Mouse (Mus musculus): ENCODE data around the gene Asgr1. TPM values are rescaled to one million over a fixed set of nuclear protein-coding genes. Genes with fewer than 3 reads are reported as not detected.

Asgr1 gene
- polyA plus RNA-seq, 1 experiment from 2014 or later, result 1.1 TPM

DNA sequence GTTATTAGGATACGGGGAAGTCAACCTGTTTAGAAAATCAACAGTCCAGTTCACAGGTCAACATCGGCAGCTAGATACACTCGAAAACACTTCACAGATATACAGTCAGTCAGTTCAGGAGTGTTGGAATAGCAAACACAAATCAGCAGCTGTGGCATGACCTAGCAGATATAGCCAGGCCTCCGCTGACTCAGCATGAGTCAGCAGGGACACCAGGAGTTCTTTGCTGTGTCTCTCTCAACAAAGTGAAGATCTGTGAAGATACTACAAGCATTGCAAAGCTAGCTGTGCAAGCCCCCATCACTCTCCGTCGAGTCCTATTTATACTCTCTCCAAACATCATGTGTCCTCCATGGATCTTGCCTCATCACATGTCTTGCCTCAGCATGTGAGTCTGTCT, 21.7 kb downstream of the Asgr1 start:
- H3K9me3 ChIP-seq, result no peaks in the 10 kb centered on the region
- H3K27me3 ChIP-seq, result no peaks in the 10 kb centered on the region
- ATAC-seq (ENCODE audit: insufficient number of reproducible peaks, low FRiP score, low TSS enrichment, low read depth), result no peak
- peaks cover 4% of the 10 kb centered on the region; the same call in 1 of the 2 replicates for H3K4me1 ChIP-seq
- H3K4me3 ChIP-seq, result no peak overlapping the region
- WGBS, result 90% methylated on average over 6 of the region's 6 CpGs
- no peak overlapping the region for H3K27ac ChIP-seq
- H3K36me3 ChIP-seq, result no peaks in the 10 kb centered on the region
- no peak overlapping the region for H3K9ac ChIP-seq
- H3K4me2 ChIP-seq, result no peak overlapping the region

DNA sequence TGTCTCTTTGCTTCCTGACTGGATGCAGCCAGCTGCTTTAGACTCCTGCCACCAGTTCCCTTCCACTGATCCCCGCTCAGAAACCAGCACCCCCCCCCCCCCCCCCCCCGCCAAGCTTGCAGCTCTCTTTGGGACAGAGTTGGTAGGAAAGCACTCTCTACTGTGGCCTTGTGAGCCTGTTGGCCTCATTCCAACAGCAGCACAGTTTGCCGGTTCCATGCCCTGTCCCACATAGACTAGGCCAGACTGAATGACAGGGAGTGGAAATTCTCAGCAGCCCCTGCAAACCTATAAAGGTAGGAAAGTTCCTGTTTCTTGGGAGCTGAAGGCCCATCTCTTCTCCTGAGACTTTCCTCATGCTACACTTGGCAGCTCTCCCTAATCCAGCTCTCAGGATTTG, 23.6 kb downstream of the Asgr1 start:
- no peaks in the 10 kb centered on the region for H3K27me3 ChIP-seq
- no peaks in the 10 kb centered on the region for H3K9me3 ChIP-seq
- no peaks in the 10 kb centered on the region for H3K36me3 ChIP-seq
- no peak overlapping the region for H3K4me2 ChIP-seq
- peaks cover 4% of the 10 kb centered on the region; the same call in 1 of the 2 replicates for H3K4me1 ChIP-seq
- no peak overlapping the region for H3K9ac ChIP-seq
- no peak for ATAC-seq (ENCODE audit: insufficient number of reproducible peaks, low FRiP score, low TSS enrichment, low read depth)
- H3K27ac ChIP-seq, result no peak overlapping the region
- no peak overlapping the region for H3K4me3 ChIP-seq
- 43% methylated on average over 3 of the region's 3 CpGs for WGBS

DNA sequence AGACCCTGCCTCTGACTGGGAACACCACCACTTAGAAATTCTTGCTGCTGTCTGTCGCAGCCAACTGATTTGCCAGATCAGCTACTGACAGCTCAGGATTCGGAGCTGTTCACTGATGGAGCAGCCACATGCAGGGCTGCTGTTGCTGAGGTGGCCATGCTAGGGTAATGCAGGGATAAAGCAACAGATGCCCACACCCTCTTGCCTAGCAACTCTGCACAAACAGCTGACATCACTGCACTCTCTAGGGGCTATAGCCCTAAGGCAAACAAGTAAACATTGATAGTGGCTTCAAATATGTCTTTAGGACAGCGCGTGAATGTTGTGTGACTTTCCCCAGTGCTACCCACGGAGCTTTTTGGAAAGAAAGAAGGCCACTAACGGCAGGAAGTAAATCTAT, 25.3 kb downstream of the Asgr1 start:
- Histone ChIP-seq H3K27ac (no peak overlapping the region), H3K9ac (no peak overlapping the region), H3K4me2 (no peak overlapping the region), H3K4me3 (no peak overlapping the region), H3K27me3 (no peaks in the 10 kb centered on the region), H3K36me3 (no peaks in the 10 kb centered on the region), H3K9me3 (no peaks in the 10 kb centered on the region), H3K4me1 (peaks cover 4% of the 10 kb centered on the region; the same call in 1 of the 2 replicates)
- ATAC-seq (ENCODE audit: insufficient number of reproducible peaks, low FRiP score, low TSS enrichment, low read depth), result no peak
- WGBS, result 64% methylated on average over 6 of the region's 6 CpGs

DNA sequence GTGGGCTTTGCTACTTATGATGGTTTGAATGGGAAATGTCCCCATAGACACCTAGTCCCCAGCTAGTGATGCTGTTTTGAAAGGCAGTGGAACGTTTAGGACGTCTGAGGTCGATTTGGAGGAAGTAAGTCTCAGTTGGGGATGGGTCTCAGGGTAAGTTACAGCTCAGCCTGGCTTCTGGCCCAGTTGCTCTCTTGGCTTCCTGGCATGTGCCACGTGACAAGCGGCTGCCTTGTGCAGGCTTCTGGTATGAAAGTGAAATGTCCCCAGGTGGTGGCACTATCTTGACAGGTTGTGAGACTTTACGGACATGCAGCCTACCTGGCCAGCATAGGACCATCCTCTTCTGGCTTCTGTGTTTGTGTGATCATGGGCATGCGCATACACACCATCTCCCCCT, 26.0 kb downstream of the Asgr1 start:
- no peaks in the 10 kb centered on the region for H3K36me3 ChIP-seq
- no peak overlapping the region for H3K4me2 ChIP-seq
- no peak for ATAC-seq (ENCODE audit: insufficient number of reproducible peaks, low FRiP score, low TSS enrichment, low read depth)
- H3K27me3 ChIP-seq, result no peaks in the 10 kb centered on the region
- no peak overlapping the region for H3K9ac ChIP-seq
- peaks cover 4% of the 10 kb centered on the region; the same call in 1 of the 2 replicates for H3K4me1 ChIP-seq
- no peaks in the 10 kb centered on the region for H3K9me3 ChIP-seq
- H3K4me3 ChIP-seq, result no peak overlapping the region
- no peak overlapping the region for H3K27ac ChIP-seq
- WGBS, result 60% methylated on average over 7 of the region's 7 CpGs

DNA sequence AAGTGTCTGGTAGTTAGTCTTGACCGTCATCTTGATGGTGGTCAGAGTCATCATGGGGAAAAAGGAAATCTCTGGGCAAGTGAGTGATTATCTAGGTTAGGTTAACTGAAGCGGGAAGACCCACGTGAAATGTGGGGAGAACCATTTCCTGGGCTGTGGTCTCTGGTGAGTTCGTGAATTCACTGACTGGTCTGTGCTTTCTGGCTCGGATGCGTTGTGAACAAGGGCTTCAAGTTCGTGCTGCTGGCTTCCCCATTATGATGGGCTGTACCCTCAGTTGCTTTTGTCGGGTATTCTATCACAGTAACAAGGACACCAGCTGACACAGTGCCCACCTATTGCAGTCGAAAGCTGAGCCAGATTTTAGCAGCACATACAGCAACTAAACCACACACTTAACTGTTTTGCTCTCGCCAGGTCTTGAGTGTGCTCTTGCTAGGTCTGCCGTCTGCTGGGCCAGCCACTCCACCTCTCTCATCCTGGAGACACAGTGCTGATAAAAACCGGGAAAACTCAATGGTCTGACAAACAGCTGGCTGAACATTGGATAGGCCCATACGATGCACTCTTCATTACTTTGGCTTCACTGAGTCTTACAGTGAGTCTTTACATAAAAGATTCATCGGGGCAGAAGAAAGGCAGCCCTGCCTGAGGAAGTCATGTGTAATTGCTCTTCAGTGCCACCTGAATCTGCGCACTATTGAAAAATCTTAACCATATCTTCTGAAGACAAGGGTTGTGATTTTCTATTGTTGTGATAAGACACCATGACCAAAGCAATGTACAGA, 27.1 kb downstream of the Asgr1 start:
- WGBS, result 82% methylated on average over 15 of the region's 15 CpGs
- no peak for ATAC-seq (ENCODE audit: insufficient number of reproducible peaks, low FRiP score, low TSS enrichment, low read depth)
- no peak overlapping the region for H3K4me2 ChIP-seq
- H3K36me3 ChIP-seq, result no peaks in the 10 kb centered on the region
- H3K4me1 ChIP-seq, result peaks cover 4% of the 10 kb centered on the region; the same call in 1 of the 2 replicates
- H3K9me3 ChIP-seq, result no peaks in the 10 kb centered on the region
- H3K27ac ChIP-seq, result no peak overlapping the region
- no peak overlapping the region for H3K4me3 ChIP-seq
- H3K27me3 ChIP-seq, result no peaks in the 10 kb centered on the region
- H3K9ac ChIP-seq, result no peak overlapping the region

DNA sequence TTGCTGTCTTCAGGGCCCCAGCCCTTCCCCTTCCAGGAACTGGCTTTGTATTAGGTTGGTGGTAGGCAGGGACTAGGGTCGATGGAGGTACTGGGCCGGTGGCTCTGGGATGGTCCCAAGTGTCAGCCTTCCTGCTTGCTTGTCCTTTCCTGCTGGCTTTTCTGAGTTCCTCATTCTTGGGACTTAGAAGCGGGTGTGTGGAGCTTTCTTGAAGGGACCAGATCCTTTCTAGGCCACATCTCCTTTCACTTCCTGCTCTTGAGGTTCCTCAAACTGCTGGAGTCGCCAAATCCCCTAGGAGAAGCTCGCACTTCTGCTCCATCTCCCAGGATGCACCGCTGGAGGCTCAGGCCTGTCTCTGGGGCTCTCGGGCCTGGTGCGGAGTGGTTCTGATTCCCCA, 30.7 kb downstream of the Asgr1 start:
- Histone ChIP-seq H3K9ac (no peak overlapping the region), H3K27ac (no peak overlapping the region), H3K9me3 (no peaks in the 10 kb centered on the region), H3K4me1 (peaks cover 4% of the 10 kb centered on the region; the same call in 1 of the 2 replicates), H3K4me3 (no peak overlapping the region), H3K36me3 (no peaks in the 10 kb centered on the region), H3K4me2 (no peak overlapping the region), H3K27me3 (no peaks in the 10 kb centered on the region)
- WGBS, result 80% methylated on average over 8 of the region's 8 CpGs
- no peak for ATAC-seq (ENCODE audit: insufficient number of reproducible peaks, low FRiP score, low TSS enrichment, low read depth)

DNA sequence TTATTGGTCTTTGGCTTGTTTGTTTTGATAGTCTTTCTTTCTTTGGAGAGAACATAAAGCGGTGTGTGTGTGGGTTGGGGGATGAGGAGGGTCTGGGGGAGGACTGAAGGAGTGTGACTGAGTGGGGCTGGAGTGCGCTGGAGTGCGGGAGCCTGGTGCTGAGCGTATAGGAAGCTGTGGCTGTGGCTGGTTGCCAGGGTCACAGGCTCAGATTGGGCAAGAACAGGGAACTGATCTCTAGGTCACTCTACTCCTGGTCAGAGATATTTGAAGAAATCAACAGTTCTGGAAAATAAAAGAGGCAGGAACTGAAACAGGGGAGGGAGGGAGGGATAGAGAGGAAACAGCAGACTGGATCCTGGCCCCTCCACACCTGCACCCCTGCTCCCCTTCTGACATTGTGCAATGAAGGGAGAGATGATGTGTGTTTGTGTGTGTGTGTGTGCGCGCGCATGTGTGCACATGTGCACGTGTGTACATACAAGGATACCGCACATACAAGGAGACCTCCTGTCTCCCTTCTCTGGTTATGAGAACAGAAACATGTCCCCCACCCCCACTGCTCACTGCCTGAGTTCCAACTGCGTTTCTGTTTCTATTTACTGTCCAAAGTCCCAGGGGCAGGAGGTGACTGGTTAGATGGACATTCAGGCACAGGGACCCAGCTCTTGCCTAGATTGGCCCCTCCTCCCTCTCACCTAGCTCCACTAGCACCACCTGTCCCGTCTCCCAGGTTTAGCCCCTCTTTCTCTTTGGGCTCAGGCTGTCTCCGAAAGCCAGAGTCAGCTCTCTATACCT, 38.3 kb downstream of the Asgr1 start, which contains the start of gene Asgr2:
Asgr2 (plus strand) TSS at position 659 of the 798 bp plus-strand sequence.
- no peaks in the 10 kb centered on the region for H3K4me1 ChIP-seq

DNA sequence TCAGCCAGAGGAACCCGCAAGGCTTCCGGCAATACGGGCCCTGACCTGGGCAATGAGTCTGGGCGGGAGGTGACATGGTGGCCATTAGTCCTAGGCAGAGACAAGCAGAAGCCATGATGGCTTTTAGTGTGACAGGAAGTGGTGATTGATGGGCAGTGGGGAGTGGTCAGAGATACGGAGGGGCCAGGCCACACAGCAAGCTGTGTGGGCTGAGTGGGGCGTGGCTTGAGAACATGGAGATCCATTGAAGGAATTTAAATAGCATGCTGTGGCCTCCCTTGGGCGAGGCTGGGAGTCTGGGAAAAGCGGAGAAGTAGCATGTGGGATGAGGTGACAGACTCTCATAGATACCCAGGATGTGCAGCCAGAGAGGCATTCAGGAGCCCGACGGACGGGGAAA, 43.5 kb downstream of the Asgr1 start:
- no peaks in the 10 kb centered on the region for H3K36me3 ChIP-seq
- H3K4me3 ChIP-seq, result no peak overlapping the region
- 0 out of 2 replicates have a peak, but pooled peaks cover 12% of the 10 kb centered on the region for H3K27me3 ChIP-seq
- no peak for ATAC-seq (ENCODE audit: insufficient number of reproducible peaks, low FRiP score, low TSS enrichment, low read depth)
- no peak overlapping the region for H3K27ac ChIP-seq
- no peaks in the 10 kb centered on the region for H3K9me3 ChIP-seq
- 58% methylated on average over 11 of the region's 11 CpGs for WGBS
- H3K4me1 ChIP-seq, result no peaks in the 10 kb centered on the region
- H3K4me2 ChIP-seq, result no peak overlapping the region
- H3K9ac ChIP-seq, result no peak overlapping the region

More for the DNA sequence above, 38.3 kb downstream of the Asgr1 start, which contains the start of gene Asgr2:
- H3K9ac ChIP-seq, result no peak within 1 kb of the TSS
- no peaks in the 10 kb centered on the region for H3K36me3 ChIP-seq
- WGBS, result 66% methylated on average over 12 of the region's 12 CpGs
- H3K27me3 ChIP-seq, result no peaks in the 10 kb centered on the region
- no peak within 1 kb of the TSS for H3K4me2 ChIP-seq
- no peak within 1 kb of the TSS for H3K27ac ChIP-seq
- H3K9me3 ChIP-seq, result no peaks in the 10 kb centered on the region
- no peak within 1 kb of the TSS for H3K4me3 ChIP-seq
- no peak for ATAC-seq (ENCODE audit: insufficient number of reproducible peaks, low FRiP score, low TSS enrichment, low read depth)

DNA sequence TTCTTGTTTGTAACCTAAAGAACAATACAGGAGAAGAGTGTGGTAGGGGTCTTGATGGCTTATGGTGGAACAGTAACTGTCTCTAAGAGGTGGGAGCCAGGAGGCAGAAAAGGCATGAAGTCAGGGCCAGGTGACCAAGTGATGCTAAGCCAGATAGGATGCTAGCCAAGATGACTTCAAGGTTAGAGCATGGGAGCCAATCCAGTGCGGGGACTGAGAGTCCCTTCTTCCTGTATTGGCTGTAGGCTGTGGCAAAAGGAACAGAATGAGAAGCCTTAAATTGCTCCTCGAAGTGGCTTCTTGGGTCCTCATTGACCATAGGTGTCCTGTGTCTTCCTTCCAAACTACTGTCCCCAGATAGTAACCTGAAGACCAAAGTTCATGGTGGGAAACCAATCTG, 45.2 kb downstream of the Asgr1 start:
- WGBS, result 88% methylated on average over 2 of the region's 2 CpGs
- Histone ChIP-seq H3K27me3 (0 out of 2 replicates have a peak, but pooled peaks cover 12% of the 10 kb centered on the region), H3K27ac (no peak overlapping the region), H3K4me3 (no peak overlapping the region), H3K9ac (no peak overlapping the region), H3K4me1 (no peaks in the 10 kb centered on the region), H3K9me3 (no peaks in the 10 kb centered on the region), H3K36me3 (no peaks in the 10 kb centered on the region), H3K4me2 (no peak overlapping the region)
- ATAC-seq (ENCODE audit: insufficient number of reproducible peaks, low FRiP score, low TSS enrichment, low read depth), result no peak

DNA sequence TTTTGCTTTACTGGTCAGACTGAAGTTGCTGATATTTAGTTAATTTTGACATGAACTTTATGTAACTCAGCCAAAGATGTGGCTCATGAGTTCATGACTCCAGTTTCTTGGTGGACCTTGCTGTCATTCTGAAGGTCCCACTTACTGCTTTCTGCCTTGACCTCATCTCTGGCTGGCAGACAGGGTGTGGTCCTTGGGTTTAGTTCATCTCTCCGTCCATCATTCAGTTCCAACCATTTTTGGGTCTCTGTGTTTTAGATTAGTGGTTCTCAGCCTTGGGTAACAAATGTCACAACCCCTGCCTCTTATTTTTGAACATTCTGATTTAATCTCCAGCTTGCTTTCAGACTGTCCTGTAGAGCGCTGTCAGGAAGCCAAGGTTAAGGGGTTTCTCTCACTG, 45.9 kb downstream of the Asgr1 start:
- Histone ChIP-seq H3K4me2 (no peak overlapping the region), H3K4me3 (no peak overlapping the region), H3K27ac (no peak overlapping the region), H3K9me3 (no peaks in the 10 kb centered on the region), H3K36me3 (no peaks in the 10 kb centered on the region), H3K4me1 (no peaks in the 10 kb centered on the region), H3K27me3 (0 out of 2 replicates have a peak, but pooled peaks cover 12% of the 10 kb centered on the region), H3K9ac (no peak overlapping the region)
- whole genome bisulfite sequencing, result 75% methylated on average over 2 of the region's 2 CpGs
- ATAC-seq (ENCODE audit: insufficient number of reproducible peaks, low FRiP score, low TSS enrichment, low read depth), result no peak

DNA sequence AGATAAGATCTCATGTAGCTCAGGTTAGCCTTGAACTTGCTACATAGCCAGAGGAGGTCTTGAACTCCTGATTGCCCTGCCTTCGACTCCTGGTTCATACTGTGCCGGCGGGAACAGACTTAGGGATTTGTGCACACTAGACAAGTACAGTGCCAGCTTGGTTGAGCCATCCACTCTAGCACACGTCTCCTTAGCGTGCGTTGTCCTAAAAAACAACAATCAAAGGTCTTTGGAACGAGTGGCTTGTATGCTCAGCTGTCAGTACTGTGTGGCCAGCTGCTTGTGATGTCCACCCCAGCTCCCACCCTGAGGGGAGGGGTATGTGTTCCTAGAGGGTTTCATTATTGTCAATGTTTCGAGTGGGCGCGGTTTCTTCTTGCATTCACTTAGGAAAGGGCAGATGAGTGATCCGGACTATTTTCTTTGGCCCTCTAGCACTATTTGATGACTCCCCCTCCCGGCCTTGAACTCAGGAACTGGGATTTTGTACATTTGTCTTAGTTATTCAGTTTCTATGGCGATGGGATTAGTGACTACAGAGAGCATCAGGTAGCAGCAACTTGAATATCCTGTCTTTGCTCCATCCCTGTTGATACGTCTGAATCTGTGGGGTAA, 49.9 kb downstream of the Asgr1 start:
- no peak overlapping the region for H3K9ac ChIP-seq
- H3K36me3 ChIP-seq, result no peaks in the 10 kb centered on the region
- no peak overlapping the region for H3K4me3 ChIP-seq
- H3K27me3 ChIP-seq, result 0 out of 2 replicates have a peak, but pooled peaks cover 4% of the 10 kb centered on the region
- no peak for ATAC-seq (ENCODE audit: insufficient number of reproducible peaks, low FRiP score, low TSS enrichment, low read depth)
- 82% methylated on average over 14 of the region's 14 CpGs for WGBS
- H3K4me2 ChIP-seq, result no peak overlapping the region
- H3K4me1 ChIP-seq, result no peaks in the 10 kb centered on the region
- no peaks in the 10 kb centered on the region for H3K9me3 ChIP-seq
- H3K27ac ChIP-seq, result no peak overlapping the region

DNA sequence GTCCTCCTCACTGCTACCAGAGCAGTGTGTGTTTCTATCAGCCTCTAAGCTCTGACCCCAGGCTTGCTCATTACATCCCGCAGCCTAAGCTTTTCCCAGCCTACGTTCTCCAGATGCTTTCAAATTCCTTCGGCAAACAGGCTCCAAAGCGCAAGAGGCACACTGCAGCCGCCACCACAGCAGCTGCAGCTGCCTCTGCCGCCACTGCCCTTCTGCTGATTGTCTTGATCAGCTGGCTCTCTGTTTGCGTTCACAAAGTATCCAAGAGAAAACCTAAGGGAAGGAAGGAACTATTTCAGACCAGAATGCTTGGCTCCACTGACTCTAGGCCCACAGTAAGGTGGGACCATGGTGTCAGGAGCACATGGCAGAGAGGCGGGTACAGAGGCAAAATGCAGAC, 53.2 kb downstream of the Asgr1 start:
- Histone ChIP-seq H3K27ac (no peak overlapping the region), H3K36me3 (no peaks in the 10 kb centered on the region), H3K9me3 (no peaks in the 10 kb centered on the region), H3K9ac (no peak overlapping the region), H3K27me3 (no peaks in the 10 kb centered on the region), H3K4me1 (no peaks in the 10 kb centered on the region), H3K4me3 (no peak overlapping the region), H3K4me2 (no peak overlapping the region)
- WGBS, result 65% methylated on average over 8 of the region's 8 CpGs
- ATAC-seq (ENCODE audit: insufficient number of reproducible peaks, low FRiP score, low TSS enrichment, low read depth), result no peak

Measured in limb, embryonic 15.5 days (tissue).